Mouse (Mus musculus): ENCODE results near the gene Pax5.

- TF ChIP-seq MYOG (IDR thresholded peaks at IDR 0.05; ENCODE audit: control insufficient read depth, extremely low read depth, insufficient read length) = no peak
- TF ChIP-seq CTCF (IDR thresholded peaks at IDR 0.05; ENCODE audit: control insufficient read depth, insufficient read depth, insufficient read length) = no peak
Measured at GRCm38 (mm10) chr4:44545669-44546068, 164.6 kb downstream of the Pax5 start.
